Mouse (Mus musculus) spleen, adult 2 months (tissue): ENCODE data around the gene Actrt2. TPM values are rescaled to one million over a fixed set of nuclear protein-coding genes. Genes with fewer than 3 reads are reported as not detected.

Experiments
- DNase-seq, 2 experiments: peaks; one replicate each; pipeline versions ENCODE4 v3.0.0 to v3.0.0-alpha.2; 2012 to 2021; ENCODE audit warnings: low spot score in 2 of 2, low read depth in 1 of 2
- H3K27ac ChIP-seq: fragments of 200-500 bp; 2 replicates; pipeline ENCODE4 v1.5.1; 2012; ENCODE audit warnings: low read length, inconsistent platforms; ENCODE audit not compliant: insufficient read depth
- H3K27me3 ChIP-seq: fragments of 200-500 bp; 2 replicates; pipeline ENCODE4 v1.6.1; 2012; ENCODE audit warnings: mild to moderate bottlenecking, moderate library complexity, low read length, inconsistent platforms; ENCODE audit not compliant: control insufficient read depth, insufficient read depth
- H3K36me3 ChIP-seq: fragments of 200-500 bp; 2 replicates; pipeline ENCODE4 v1.6.1; 2012; ENCODE audit warnings: mild to moderate bottlenecking, low read length, inconsistent platforms; ENCODE audit not compliant: control insufficient read depth, insufficient read depth
- H3K4me1 ChIP-seq: fragments of 200-500 bp; 2 replicates; pipeline ENCODE4 v1.6.1; 2011; ENCODE audit warnings: inconsistent platforms; ENCODE audit not compliant: control insufficient read depth, insufficient read depth, insufficient read length
- H3K4me3 ChIP-seq: fragments of 200-500 bp; 2 replicates; pipeline ENCODE4 v1.5.1; 2011; ENCODE audit warnings: mild to moderate bottlenecking, inconsistent platforms; ENCODE audit not compliant: insufficient read depth, insufficient read length; ENCODE audit errors: extremely low read depth
- CTCF ChIP-seq: fragments of 200-500 bp; IDR thresholded peaks from 2 replicates; pipeline ENCODE4 v1.5.1; 2011; ENCODE audit warnings: mild to moderate bottlenecking, inconsistent platforms; ENCODE audit not compliant: insufficient read depth, insufficient read length, insufficient replicate concordance; ENCODE audit errors: extremely low read depth
- POLR2A ChIP-seq: fragments of 200-500 bp; IDR thresholded peaks from 2 replicates; pipeline ENCODE4 v1.6.1; 2011; ENCODE audit warnings: low read depth, low read length, inconsistent platforms
- WGBS: fragments of 180-500 bp; shearing (Covaris S2); methylation state at CpG from one replicate; pipeline ENCODE4 v1.1.7; 2018; 5-methylcytosine and 5-hydroxymethylcytosine counted together
- polyA plus RNA-seq: library from polyadenylated mRNA; depleted of rRNA; stranded (reverse); fragments of >200 nt; gene quantifications from 2 replicates; pipeline ENCODE4 v1.2.3, GENCODE M21; 2012

The Actrt2 gene
- polyA plus RNA-seq, 1 experiment: not detected

DNA sequence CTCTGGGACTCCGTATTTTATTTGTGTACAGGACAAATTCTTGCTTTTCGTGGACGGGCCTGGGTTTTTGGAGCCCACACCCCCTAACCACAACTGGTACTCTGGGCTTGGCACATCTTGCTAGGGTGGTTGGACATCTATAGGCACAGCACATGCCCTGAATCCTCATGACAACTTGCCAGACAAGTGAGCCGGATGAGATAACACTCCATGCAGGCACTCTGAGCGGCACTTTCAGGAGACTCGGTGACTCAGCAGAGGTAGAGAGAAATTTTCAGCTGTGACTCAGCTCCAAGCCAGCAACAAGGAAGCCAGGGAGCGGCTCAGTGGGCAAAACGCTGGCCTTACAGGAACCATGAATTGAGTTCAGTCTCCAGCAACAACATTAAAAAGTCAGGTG lies 31.6 kb upstream of the Actrt2 start:
- Histone ChIP-seq H3K36me3 (no peaks in the 10 kb centered on the region), H3K27ac (no peak overlapping the region), H3K4me1 (no peaks in the 10 kb centered on the region), H3K4me3 (no peak overlapping the region), H3K27me3 (no peaks in the 10 kb centered on the region)
- DNase-seq: no peak
- TF ChIP-seq POLR2A (no peak), CTCF (no peak)
- 28% methylated on average over 8 of the region's 8 CpGs for WGBS

GRCm38 (mm10) chr4:154698631-154699030 lies 31.0 kb upstream of the Actrt2 start:
- no peak for DNase-seq
- H3K4me1 ChIP-seq: no peaks in the 10 kb centered on the region
- H3K27me3 ChIP-seq: no peaks in the 10 kb centered on the region
- TF ChIP-seq POLR2A (no peak), CTCF (no peak)
- no peak overlapping the region for H3K27ac ChIP-seq
- no peak overlapping the region for H3K4me3 ChIP-seq
- 97% methylated on average over 1 of the region's 1 CpGs for WGBS
- H3K36me3 ChIP-seq: no peaks in the 10 kb centered on the region

DNA sequence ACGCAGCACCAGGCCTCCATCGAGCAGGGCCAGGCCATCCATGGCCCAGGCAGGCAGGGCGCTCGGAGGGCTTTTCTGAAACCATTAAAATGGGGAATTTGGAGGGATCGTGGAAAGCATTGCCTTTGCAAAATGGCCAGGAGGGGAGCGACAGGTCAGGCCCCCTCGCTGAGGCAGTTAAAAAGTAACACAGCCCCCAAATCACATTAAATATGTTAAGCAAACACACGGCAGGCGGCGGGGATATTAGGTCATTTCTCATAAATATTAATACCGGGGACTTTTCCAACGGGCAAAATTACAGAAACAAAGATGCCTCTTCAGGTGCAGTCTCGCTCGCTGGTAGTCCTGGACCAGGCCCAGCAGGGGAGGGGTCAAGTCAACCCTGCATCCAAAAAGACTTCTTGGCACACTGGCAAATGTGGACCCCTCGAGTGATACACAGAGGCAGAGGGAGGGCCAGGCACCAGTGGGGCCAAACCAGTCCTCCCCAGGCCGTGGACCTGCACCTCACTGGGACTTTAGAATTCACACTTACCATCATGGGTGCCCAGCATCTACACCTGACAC lies 30.4 kb upstream of the Actrt2 start:
- Histone ChIP-seq H3K4me1 (no peaks in the 10 kb centered on the region), H3K27me3 (no peaks in the 10 kb centered on the region), H3K27ac (no peak overlapping the region), H3K36me3 (no peaks in the 10 kb centered on the region), H3K4me3 (no peak overlapping the region)
- DNase-seq: no peak
- TF ChIP-seq POLR2A (no peak), CTCF (no peak)
- WGBS: 89% methylated on average over 16 of the region's 16 CpGs

DNA sequence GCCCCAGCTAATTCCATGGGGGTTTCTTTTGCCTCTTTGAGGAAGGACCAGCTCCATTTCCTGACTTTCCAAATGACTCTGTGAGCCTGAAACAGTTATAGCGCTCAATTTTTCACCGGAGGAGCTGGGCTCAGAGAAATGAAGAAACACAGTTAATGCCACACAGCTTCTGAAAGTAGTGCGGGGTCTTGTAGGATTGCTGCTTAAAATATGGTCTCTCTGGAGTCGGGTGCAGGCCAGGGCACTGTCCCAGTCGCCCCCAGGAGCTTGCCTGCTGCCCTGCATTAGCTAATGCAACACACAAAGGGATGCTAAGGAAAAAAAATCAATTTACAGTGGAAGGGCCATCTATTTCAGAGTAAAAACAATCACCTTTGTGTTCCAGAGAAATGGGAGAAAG lies 29.8 kb upstream of the Actrt2 start:
- no peaks in the 10 kb centered on the region for H3K36me3 ChIP-seq
- H3K4me1 ChIP-seq: no peaks in the 10 kb centered on the region
- WGBS: 82% methylated on average over 5 of the region's 5 CpGs
- no peak overlapping the region for H3K4me3 ChIP-seq
- H3K27ac ChIP-seq: no peak overlapping the region
- no peaks in the 10 kb centered on the region for H3K27me3 ChIP-seq
- no peak for TF ChIP-seq POLR2A
- no peak for TF ChIP-seq CTCF
- no peak for DNase-seq

DNA sequence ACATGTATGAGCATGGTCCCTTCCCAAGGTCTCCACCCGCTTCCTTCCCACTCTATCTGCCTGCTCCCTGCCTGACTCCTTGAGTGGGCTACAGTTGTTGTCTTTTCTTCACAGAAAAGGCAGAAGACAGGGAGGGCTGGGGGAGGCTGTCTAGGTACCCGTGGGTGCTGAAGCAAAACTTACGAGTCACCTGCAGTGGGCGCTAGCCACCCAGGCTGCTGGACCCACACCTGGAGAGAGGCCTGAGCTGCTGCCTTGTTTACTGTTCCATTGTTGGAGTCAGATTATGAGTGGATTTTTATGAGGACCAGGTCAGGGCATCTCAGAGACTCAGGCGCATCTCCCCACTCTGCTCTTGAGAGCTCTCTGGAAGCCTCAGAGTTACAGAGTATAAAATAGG lies 28.9 kb upstream of the Actrt2 start:
- WGBS: 70% methylated on average over 5 of the region's 5 CpGs

GRCm38 (mm10) chr4:154696146-154696545 lies 28.5 kb upstream of the Actrt2 start:
- Histone ChIP-seq H3K27me3 (no peaks in the 10 kb centered on the region), H3K4me3 (no peak overlapping the region), H3K4me1 (no peaks in the 10 kb centered on the region), H3K36me3 (no peaks in the 10 kb centered on the region), H3K27ac (no peak overlapping the region)
- DNase-seq: no peak
- no peak for TF ChIP-seq POLR2A
- no peak for TF ChIP-seq CTCF
- 35% methylated on average over 4 of the region's 4 CpGs for WGBS

More for the DNA sequence above, 28.9 kb upstream of the Actrt2 start:
- no peak for TF ChIP-seq POLR2A
- TF ChIP-seq CTCF: no peak
- no peak for DNase-seq
- Histone ChIP-seq H3K27ac (no peak overlapping the region), H3K4me1 (no peaks in the 10 kb centered on the region), H3K4me3 (no peak overlapping the region), H3K27me3 (no peaks in the 10 kb centered on the region), H3K36me3 (no peaks in the 10 kb centered on the region)

DNA sequence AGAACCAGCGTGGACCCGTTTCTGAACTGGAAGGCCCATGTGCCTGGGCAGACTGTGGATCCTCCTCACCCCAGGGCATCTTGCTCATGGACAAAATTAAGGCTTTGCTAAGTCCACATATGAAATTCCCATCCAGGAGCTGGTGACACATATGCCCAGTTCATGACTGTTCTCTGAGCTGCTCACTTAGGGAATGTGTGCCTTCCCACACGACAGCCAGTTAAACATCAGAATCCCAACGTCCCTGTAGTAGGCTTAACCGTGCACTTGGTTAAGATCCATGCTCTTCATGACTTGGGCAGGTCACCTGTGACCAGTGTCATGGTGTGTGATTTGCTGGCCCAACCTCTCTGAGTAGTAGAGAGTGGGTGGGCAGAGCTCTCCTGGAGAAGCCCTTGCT lies 26.7 kb upstream of the Actrt2 start:
- 82% methylated on average over 5 of the region's 5 CpGs for WGBS
- H3K27ac ChIP-seq: no peak overlapping the region
- H3K27me3 ChIP-seq: no peaks in the 10 kb centered on the region

More for the DNA sequence above, 26.7 kb upstream of the Actrt2 start:
- TF ChIP-seq CTCF: no peak
- TF ChIP-seq POLR2A: no peak
- Histone ChIP-seq H3K4me1 (no peaks in the 10 kb centered on the region), H3K4me3 (no peak overlapping the region), H3K36me3 (no peaks in the 10 kb centered on the region)
- DNase-seq: no peak
